Mouse (Mus musculus) spleen, postnatal 14 days (tissue): ENCODE data around the gene Soga1.
A peak's percentile ranks its signal among the peaks of the same experiment; 100 is the strongest.

Source experiments
- DNase-seq, 2 experiments: peaks; one replicate each; pipeline ENCODE4 v3.0.0; 2021 to 2022; ENCODE audit warnings: low spot score in 2 of 2

Soga1 gene

GRCm38 (mm10) chr2:157037303-157037702, 41.8 kb downstream of the Soga1 start:
- DNase-seq, result no peak

GRCm38 (mm10) chr2:157036400-157036799, 42.7 kb downstream of the Soga1 start:
- no peak for DNase-seq

- no peak for DNase-seq
Measured at GRCm38 (mm10) chr2:157035371-157035770, 43.7 kb downstream of the Soga1 start.

- peak; percentile 64 to 81 for DNase-seq
Measured at GRCm38 (mm10) chr2:157030804-157031203, 48.2 kb downstream of the Soga1 start.

GRCm38 (mm10) chr2:157028261-157028660, 50.8 kb downstream of the Soga1 start:
- DNase-seq, result no peak

- no peak for DNase-seq
Measured at GRCm38 (mm10) chr2:157027106-157028008, 51.7 kb downstream of the Soga1 start.

GRCm38 (mm10) chr2:157021156-157021555, 57.9 kb downstream of the Soga1 start:
- DNase-seq, result no peak

- DNase-seq, result no peak
Measured at GRCm38 (mm10) chr2:157019228-157019627, 59.8 kb downstream of the Soga1 start.

GRCm38 (mm10) chr2:157016529-157017270, 62.4 kb downstream of the Soga1 start:
- DNase-seq, result no peak

- no peak for DNase-seq
Measured at GRCm38 (mm10) chr2:157012341-157012740, 66.7 kb downstream of the Soga1 start.

GRCm38 (mm10) chr2:157010634-157011310, 68.3 kb downstream of the Soga1 start:
- DNase-seq, result no peak

GRCm38 (mm10) chr2:157010121-157010520, 68.9 kb downstream of the Soga1 start:
- DNase-seq, result no peak

- no peak for DNase-seq
Measured at GRCm38 (mm10) chr2:157008509-157008908, 70.5 kb downstream of the Soga1 start.

GRCm38 (mm10) chr2:157007234-157007596, 71.8 kb downstream of the Soga1 start:
- no peak for DNase-seq

- peak; percentile 85 to 86 for DNase-seq
Measured at GRCm38 (mm10) chr2:157006511-157007233, 72.4 kb downstream of the Soga1 start, which contains the start of gene Dsn1. TSS of gene Dsn1 (minus strand) at chr2:157007154.

GRCm38 (mm10) chr2:157002321-157002720, 76.7 kb downstream of the Soga1 start:
- DNase-seq, result no peak

GRCm38 (mm10) chr2:156998263-156998662, 80.8 kb downstream of the Soga1 start:
- no peak for DNase-seq

GRCm38 (mm10) chr2:156996576-156996975, 82.5 kb downstream of the Soga1 start:
- no peak for DNase-seq

- peak; percentile 94 to 95 for DNase-seq
Measured at GRCm38 (mm10) chr2:156991470-156992319, 87.4 kb downstream of the Soga1 start, which contains the start of gene Ndrg3. TSS of gene Ndrg3 (minus strand) at chr2:156992056.

GRCm38 (mm10) chr2:156990727-156991431, 88.2 kb downstream of the Soga1 start:
- DNase-seq, result no peak
